Mouse (Mus musculus): ENCODE measurements around the gene Dad1.

Gene Dad1

DNA sequence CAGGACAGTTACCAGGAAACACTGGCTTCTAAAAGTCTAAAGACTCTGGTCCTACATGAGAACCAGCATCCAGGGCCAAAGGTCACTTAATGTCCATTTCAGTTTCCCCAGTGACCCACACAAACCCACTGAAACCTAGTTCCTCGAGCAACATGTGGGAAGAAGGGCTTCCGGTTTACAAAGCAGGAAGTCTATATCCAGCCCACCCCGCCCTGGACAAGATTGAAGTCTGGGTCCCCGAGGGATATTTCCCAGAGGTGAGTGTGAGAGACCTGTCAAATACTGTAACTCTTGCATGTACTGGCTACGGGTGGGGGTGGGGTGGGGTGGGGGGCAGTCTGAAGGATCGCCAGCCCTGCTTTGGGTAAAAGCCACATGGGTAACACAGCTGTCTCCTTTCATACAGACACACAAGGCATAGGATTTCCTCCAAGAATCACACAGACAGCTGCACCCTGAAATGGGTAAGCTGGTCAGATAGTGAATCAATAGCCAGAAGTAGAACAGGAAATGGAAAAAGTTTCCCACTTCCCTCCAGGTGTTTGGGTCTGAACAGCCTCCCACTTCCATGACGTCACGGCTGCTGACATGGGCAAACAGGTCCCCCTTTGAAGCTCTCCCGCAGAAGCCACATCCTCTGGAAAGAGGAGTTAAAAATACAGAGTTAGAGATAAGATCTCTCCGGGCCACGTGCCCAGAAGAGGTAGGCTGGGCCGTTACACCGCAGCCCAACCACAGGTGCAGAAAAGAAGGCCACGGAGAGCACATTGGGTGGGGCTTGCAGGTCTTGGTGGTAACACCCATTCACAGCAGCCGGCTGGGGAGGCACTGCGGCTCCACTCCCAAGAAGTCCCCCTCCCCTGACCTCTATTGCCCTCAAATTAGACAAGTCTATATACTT is 26.7 kb downstream of the Dad1 start:
- no peak for ATAC-seq (ENCODE audit: insufficient number of reproducible peaks, low FRiP score, low TSS enrichment)

DNA sequence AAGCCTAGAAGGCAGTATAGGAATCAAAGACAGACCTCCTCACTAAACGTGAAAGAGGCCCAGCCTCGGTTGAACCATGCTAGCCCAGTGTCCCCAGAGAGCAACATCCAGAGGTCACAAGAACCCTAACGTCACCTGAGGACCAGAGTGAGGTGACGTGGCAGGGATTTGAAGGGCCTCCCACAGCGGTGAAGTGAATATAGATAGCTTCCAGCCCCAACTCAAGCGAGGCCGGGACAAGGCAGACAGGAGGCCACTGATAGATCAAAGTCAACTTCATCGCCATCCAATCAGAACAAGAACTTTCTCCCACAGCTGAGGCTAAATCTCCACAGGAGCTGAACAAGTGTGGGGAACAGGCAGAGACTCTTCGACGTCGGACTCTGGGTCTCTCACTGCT is 28.2 kb downstream of the Dad1 start:
- ATAC-seq (ENCODE audit: insufficient number of reproducible peaks, low FRiP score, low TSS enrichment): no peak

DNA sequence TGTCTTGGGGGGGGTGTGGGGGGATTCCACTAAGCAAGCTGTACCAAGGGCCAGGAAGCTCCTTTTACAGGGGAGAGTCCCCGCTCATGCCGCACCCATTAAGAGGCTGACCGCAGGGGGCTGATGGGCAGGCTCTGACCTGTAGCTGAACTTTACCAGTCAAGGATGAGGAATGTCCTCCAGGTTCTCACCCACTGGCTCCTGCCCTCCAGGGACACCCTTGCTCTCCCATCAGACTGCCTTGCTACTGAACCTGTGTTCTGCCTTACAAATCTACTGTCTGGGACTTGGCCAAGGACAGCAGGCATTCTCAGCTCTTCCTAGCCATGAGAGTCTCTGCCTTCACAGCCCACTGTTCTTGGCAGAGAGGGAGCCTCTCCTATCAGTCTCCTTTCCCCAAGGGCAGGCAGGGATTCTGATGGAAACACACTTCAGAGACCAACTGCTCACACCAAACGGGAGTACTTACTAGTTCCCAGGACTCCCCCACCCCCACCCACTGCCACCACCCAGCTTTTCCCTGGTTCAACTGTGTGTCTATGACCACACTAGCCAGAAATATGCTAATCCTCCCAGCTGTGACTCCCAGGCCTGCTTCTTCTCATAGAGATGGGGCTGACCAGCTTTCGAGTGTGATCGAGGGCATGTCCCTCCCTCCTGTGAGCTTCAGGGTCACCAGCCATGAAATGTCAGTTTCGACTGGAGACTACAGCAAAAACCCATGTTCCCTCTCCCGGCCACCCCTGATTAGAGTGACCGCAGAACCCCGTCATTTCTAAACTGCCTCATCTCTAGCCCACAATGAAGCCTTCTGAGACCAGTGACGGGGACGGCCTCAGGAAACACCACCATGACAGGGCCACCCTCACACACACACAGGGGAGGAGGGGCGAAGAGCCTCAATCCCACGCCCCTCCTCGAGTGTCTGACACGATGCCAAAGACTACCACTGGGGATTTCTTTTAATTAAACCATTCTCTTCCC is 29.1 kb downstream of the Dad1 start:
- no peak for ATAC-seq (ENCODE audit: insufficient number of reproducible peaks, low FRiP score, low TSS enrichment)

DNA sequence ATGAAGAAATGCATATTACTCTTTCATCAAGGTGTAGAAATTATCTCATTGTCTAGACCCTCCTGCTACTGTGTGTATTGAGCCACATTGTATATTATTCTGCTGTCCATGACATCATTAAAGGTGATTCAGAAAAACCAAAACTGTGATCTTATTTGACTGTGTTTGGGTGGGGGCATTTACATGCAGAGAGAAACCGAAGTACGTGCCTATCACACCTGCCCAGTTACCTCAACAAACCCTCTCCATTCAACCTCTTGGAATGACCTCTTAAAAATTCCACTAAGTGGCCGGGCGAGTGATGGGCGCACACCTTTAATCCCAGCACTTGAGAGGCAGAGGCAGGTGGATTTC is 29.9 kb downstream of the Dad1 start:
- no peak for ATAC-seq (ENCODE audit: insufficient number of reproducible peaks, low FRiP score, low TSS enrichment)

DNA sequence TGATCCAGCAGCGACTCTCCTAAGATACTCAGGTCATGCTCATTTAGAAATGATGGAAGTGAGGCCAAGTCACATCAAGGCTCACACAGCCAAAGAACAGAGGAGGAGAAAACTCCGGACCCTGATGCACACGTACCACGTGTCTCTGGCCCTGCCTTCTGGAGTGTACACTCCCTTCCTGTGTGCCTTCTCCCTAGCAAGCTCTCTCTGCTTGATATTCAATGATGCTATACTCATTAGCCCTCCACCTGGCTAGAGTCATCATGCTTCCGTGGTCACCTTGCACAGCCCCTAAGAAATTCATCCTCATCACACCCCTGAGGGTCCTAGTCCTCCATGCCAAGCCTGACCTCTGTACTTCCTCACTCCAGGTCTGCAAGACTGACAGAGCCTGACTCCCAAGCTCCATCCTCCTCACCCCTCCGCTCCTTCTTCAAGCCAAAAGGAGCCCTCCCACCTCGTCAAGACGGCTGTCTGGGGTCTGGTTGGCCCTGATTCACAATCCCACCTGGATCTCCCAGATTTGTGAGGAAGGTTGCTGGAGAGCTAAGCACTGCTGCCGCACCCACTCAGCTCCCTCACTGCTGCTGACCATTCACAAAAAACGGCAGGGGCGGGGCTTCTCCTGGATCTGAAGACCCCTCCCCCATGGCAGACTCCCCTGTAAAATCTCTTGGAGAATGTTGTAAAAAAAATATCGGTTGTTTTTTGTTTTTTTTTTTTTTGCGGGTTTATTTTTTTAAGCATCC is 30.4 kb downstream of the Dad1 start:
- ATAC-seq (ENCODE audit: insufficient number of reproducible peaks, low FRiP score, low TSS enrichment): no peak

DNA sequence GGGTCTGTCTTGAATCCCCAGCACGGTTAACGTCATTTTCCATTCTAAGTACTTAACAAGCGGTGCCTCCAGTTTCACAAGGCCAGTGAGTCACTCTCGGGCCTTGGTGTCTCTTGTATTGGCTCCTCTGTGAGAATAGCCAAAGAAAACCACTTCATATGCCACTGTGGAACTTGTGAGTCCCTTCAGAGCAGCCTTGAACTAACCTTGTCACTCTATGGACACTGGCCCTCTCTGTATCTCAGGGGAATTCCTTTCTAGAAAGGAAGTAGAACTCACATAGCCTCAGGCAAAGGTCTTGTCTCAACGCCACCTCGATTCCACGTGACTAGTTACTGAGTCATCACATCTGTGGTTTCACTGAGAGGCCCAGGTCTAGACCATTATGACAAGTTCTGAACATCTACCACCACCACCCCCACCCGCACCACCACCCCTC is 31.6 kb downstream of the Dad1 start:
- ATAC-seq (ENCODE audit: insufficient number of reproducible peaks, low FRiP score, low TSS enrichment): no peak

DNA sequence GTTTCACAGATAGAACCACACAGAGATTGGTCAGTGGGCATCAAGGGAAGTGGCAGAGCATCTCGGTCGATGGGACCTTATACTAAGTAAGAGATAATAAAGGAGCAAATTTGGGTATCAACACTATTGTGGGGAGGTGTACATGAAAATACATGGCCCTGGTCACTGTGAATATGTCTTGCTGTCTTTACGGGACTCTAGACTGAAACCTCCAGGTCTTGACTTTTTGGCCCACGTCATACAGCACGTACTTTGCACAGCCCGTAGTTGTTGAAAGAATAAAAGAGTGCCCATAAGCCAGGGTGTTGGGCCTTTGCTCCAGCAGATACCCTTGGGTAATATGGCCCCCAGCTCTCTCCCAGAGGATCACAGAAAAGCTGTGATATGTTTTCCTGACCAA is 32.3 kb downstream of the Dad1 start:
- no peak for ATAC-seq (ENCODE audit: insufficient number of reproducible peaks, low FRiP score, low TSS enrichment)

DNA sequence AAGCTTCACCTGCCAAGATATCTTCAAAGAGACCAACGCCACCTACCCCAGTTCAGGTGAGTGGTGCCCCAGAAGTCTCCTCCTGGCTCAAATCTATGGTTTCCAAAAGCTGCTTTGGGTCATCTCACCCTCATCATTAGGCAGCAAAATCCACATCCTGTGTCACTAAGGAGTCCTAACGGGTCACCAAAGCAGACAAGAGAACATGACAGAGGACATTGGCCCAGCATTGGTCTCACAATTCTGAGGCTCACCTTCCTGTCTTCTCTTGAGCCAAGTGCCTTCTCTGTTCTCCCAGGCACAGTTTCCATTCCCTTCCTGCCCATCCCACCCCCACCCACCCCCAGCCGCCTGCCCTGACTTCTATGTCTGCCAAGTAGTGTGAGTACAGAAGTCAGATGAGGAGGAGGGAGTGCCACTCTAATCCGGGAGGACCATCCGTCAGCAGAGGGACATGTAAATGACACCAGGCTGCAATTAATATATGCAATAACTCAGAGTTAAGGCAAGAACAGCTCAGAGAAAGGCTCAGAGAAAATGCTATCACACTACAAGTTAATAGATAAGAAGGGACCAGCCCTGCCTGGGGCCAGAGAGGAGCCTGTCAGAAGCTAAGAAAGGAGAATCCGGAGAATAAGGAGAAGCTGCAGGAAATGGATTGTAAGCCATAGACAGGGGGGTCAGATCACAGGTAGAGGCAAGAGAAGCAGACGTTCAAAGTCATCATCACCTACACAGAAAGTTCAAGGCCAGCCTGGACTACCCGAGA is 33.0 kb downstream of the Dad1 start:
- no peak for ATAC-seq (ENCODE audit: insufficient number of reproducible peaks, low FRiP score, low TSS enrichment)

DNA sequence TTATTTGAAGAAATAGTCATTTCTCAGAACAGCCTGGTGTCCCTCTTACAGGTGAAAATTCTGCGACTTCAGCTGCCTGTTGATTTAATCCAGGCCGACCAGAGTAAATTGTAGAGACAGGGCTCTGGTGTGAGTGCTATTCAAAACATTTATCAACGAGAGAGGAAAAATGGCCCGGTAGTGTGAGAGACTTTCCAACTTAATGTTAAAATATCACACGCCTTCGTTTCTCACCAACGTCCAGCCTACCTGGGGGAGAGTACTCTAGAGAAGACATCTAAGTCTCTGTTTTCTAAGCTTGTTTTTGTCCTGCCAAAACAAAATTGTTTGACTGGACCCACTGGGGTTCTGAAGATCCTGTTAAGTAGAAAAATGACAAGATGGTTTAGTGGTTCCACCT is 34.1 kb downstream of the Dad1 start:
- no peak for ATAC-seq (ENCODE audit: insufficient number of reproducible peaks, low FRiP score, low TSS enrichment)

DNA sequence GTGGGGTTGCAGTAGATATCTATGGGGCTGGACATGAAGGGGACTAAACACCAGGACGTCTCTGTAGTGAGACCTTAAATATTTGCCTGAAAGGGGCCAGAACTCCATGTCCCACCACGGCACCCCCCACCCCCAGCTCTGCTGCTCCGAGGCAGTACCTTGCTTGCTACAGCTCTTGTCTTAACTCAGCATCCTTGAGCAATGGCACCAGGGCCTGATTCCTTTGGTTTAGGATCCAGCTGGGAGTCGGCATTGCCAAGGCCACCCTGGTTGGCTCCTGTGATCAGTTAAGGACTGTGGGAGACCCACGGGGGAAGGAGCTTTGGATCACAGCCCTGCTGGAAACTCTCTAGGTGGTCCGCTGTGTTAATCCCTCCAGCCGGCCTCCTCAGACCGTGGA is 34.6 kb downstream of the Dad1 start:
- ATAC-seq (ENCODE audit: insufficient number of reproducible peaks, low FRiP score, low TSS enrichment): no peak

DNA sequence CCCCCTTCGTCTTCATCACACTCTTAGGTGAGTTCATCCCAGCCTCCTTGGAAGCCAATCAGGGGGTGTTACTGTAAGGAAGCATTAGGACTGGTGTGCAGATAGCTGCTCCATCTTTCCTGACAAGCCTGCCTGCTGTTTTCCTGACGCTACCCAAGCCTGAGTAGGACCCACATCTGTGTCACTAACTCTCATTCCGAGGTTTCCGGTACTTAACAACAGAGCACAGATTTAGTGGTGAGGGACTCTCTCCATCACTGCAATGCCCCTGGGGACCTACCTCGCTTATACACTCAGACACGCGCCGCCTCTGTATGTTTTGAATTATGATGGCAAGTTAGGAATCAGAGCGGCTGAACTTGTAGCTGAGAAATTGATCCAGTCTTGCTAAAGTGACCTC is 35.2 kb downstream of the Dad1 start:
- ATAC-seq (ENCODE audit: insufficient number of reproducible peaks, low FRiP score, low TSS enrichment): no peak

DNA sequence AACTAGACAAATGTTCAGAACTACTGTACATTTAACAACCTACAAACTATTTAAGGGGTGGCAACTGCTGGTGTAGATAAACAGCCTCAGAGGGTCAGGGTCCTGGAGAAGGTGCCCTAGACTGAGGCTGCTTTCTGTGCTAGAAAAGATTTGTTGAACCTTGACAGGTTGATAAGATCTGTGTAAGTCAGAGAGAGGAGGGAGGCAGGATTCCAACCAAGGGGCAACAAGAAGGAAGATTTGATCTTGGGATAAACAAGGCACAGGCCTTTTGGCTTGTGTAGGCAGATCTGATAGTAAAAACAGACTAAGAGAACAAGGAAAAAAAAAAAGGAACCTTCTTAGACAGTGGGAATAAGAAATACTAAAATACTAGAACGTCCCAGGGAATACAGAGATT is 35.7 kb downstream of the Dad1 start:
- ATAC-seq (ENCODE audit: insufficient number of reproducible peaks, low FRiP score, low TSS enrichment): no peak

DNA sequence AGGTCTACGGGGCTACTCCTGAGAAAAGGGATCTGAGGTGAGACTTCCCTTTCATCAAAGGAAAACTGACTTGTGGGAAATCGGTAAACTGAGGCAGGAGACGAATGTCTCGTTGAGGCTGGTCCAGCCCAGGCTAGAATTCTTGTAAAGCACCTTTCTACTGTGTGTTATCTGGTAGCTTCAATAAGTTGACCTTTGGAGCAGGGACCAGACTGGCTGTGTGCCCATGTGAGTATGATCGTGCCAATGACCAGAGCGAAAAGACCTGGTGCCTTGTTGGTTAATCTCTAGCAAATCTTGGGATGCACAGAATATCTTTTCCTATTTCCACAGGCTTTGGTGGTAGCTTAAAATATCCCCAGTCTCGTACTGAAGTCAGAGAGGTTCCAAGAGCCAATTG is 37.8 kb downstream of the Dad1 start:
- no peak for ATAC-seq (ENCODE audit: insufficient number of reproducible peaks, low FRiP score, low TSS enrichment)

DNA sequence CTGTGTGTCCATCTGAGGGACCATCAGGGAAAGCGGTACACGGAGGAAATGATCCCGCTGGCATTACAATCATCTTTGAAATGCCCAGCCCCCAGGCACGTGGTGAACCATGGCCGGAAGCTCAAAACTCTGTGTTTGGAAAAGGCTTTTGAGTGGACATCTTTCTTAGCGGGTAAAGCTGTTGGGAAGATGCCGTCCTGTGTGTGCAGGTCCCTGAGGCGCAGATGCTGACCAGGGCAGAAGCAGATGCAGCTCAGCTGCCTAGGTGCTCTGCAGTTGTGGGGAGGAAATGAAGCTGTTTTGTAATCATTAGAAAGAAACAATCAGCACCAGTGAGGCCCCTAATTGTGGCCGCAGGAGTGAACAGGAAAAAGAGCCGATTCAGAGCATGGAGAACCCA is 39.0 kb downstream of the Dad1 start:
- no peak for ATAC-seq (ENCODE audit: insufficient number of reproducible peaks, low FRiP score, low TSS enrichment)

DNA sequence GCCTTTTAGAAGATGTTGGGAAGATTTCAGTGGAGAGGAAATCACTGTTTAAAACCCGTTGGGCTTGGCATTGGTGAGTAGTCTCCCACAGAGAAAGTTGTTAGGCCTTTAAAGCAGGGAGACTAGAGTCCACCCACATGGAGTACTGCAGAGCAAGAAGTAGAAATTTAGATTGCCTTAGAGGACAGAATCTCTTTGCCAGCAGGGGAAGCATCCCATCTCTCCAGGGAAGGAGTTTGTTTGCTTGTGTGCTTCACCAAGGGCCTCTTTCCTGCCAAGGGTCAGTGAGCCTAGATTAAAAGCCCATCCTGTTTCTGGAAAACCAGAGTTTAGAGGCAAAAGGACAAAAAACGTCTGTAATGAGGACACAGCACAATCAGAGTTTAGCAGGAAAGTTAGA is 39.4 kb downstream of the Dad1 start:
- ATAC-seq (ENCODE audit: insufficient number of reproducible peaks, low FRiP score, low TSS enrichment): no peak

DNA sequence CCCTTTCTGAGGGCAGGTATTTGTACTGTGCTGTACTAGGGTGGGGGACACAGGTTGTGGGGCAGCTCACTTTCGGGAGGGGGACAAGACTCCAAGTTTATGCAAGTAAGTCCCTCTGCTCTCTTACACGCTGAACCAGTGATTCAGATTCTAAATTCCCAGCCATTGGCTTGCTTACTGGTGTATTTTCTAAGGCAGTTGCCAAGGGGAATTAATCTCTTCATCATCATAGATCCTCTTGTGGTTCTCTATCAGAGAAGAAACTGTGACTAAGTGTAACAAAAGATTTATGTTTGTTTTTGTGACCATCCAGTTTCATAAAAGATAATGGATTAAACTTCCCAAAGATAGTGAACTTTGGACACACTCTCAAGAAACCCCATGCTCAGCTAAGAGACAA is 40.2 kb downstream of the Dad1 start:
- ATAC-seq (ENCODE audit: insufficient number of reproducible peaks, low FRiP score, low TSS enrichment): no peak

DNA sequence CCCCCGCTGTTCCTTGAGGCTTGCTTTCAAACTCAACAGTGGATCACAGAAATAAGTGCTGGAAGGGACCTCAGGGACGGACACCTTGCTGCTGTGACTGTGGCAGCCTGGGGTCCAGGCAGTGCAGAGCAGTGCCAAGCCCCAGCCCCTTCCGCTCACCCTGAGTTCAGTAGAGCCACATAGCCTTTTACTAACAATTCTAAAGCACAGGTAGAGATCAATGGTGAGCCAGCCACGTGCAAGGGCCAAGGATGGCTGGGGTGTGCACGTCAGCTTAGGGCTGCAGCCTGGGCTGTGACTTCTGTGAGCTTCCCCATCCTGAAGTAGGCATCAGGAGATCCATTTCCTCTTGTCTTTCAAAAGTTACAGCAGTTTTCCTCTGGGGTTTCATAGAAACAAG is 42.1 kb downstream of the Dad1 start:
- no peak for ATAC-seq (ENCODE audit: insufficient number of reproducible peaks, low FRiP score, low TSS enrichment)

DNA sequence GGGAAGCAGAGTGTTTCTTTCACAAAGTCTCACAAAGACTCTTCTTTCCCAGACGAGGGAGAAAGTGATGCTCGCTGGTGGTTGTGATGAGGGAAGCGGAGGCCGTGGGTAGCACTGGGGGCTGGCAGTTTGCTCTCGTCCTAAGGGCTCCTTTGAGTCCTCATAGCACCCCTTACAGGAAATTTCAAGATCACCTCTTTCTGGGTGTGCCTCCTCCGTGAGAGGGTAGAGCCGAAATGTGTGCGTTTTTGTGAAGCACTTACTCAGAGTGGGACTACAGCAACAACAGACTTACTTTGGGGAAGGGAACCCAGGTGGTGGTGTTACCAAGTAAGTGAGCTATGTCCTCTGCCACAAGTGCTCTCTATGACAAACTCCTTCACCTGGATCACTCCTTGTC is 42.7 kb downstream of the Dad1 start:
- no peak for ATAC-seq (ENCODE audit: insufficient number of reproducible peaks, low FRiP score, low TSS enrichment)

DNA sequence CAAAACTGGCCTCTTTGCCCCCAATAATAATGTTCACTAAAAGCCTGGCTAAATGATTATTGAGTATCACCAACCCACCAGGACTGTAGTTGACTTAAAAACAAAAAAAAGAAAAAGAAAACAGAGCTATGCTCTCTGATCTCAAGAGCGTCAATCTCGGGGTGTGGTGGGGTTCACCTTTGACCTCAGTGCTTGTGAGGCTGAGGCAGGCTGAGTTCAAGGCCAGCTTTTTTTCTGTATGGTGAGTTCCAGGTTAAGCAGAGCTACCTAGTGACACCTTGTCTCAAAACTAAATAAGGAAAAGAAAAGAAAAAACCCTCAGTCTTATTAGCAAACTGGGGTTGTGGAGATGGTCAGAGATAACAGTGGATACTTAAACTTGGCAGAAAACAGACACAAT is 43.5 kb downstream of the Dad1 start:
- no peak for ATAC-seq (ENCODE audit: insufficient number of reproducible peaks, low FRiP score, low TSS enrichment)

DNA sequence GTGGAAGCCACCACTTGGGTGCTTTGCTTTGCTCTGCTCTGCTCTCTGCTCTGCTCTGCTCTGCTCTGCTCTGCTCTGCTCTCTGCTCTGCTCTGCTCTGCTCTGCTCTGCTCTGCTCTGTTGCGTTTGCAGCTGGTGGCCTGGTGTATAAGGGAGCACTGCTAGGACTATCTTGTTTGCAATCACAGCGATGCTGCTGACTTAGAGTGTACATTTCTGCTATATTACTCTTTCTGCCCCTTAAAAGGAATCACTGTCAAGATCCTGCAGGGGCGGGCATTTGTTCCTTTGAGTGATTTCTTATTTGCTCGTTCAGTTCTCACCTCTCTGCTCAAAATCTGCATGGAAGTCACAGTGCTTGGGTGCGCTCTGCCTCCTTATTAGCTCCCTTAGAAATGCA is 44.0 kb downstream of the Dad1 start:
- ATAC-seq (ENCODE audit: insufficient number of reproducible peaks, low FRiP score, low TSS enrichment): no peak
